Mouse (Mus musculus) liver, embryonic 13.5 days (tissue): ENCODE measurements around the gene Nsf. TPM values are rescaled to one million over a fixed set of nuclear protein-coding genes. Genes with fewer than 3 reads are reported as not detected.

Experiments
- ATAC-seq: fragments of 200-750 bp; cut with Nextera tagmentation; 2 replicates; pipeline ENCODE4 v1.8.0; 2017; ENCODE audit warnings: low read depth, mild to moderate bottlenecking, moderate number of reproducible peaks, moderate library complexity
- DNase-seq: peaks from one replicate; pipeline ENCODE4 v3.0.0; 2022
- H3K27ac ChIP-seq: fragments of 300-500 bp; sonication (generic); 2 replicates; pipeline ENCODE4 v1.5.1; 2015; ENCODE audit warnings: moderate library complexity, mild to moderate bottlenecking, inconsistent platforms
- H3K27me3 ChIP-seq: fragments of 300-500 bp; sonication (generic); 2 replicates; pipeline ENCODE4 v1.6.1; 2015; ENCODE audit warnings: mild to moderate bottlenecking, inconsistent platforms
- H3K36me3 ChIP-seq: fragments of 300-500 bp; sonication (generic); 2 replicates; pipeline ENCODE4 v1.6.1; 2015; ENCODE audit warnings: mild to moderate bottlenecking, inconsistent platforms
- H3K4me1 ChIP-seq: fragments of 300-500 bp; sonication (generic); replicated peaks from 2 replicates; pipeline ENCODE4 v1.6.1; 2015; ENCODE audit warnings: inconsistent platforms
- H3K4me2 ChIP-seq: fragments of 300-500 bp; sonication (generic); 2 replicates; pipeline ENCODE4 v1.6.1; 2015; ENCODE audit warnings: inconsistent platforms, mild to moderate bottlenecking, moderate library complexity
- H3K4me3 ChIP-seq: fragments of 300-500 bp; sonication (generic); replicated peaks from 2 replicates; pipeline ENCODE4 v1.5.1; 2015; ENCODE audit warnings: mild to moderate bottlenecking, inconsistent platforms
- H3K9ac ChIP-seq: fragments of 300-500 bp; sonication (generic); 2 replicates; pipeline ENCODE4 v1.6.1; 2015; ENCODE audit warnings: mild to moderate bottlenecking, inconsistent platforms
- H3K9me3 ChIP-seq: fragments of 300-500 bp; sonication (generic); replicated peaks from 2 replicates; pipeline ENCODE4 v1.6.1; 2016; ENCODE audit warnings: inconsistent platforms
- WGBS: fragments of 180-500 bp; shearing (Covaris S2); methylation state at CpG from one replicate; pipeline ENCODE4 v1.1.7; 2015; ENCODE audit not compliant: insufficient replicate concordance; 5-methylcytosine and 5-hydroxymethylcytosine counted together
- polyA plus RNA-seq: library from polyadenylated mRNA; unstranded; fragments of >200 nt; fragmentation: Nextera tagmentation; extraction: Ambion mirVana; gene quantifications from 2 replicates; pipeline ENCODE4 v1.2.1, GENCODE M21; 2015

Gene Nsf
- polyA plus RNA-seq, 1 experiment from 2014 or later, result 29.6 TPM

GRCm38 (mm10) chr11:103862951-103863350, 90.9 kb downstream of the Nsf start:
- Histone ChIP-seq H3K36me3 (peaks cover 25% of the 10 kb centered on the region), H3K9ac (no peak overlapping the region), H3K4me2 (no peak overlapping the region), H3K9me3 (no peaks in the 10 kb centered on the region), H3K27me3 (no peaks in the 10 kb centered on the region), H3K27ac (no peak overlapping the region), H3K4me1 (no peaks in the 10 kb centered on the region), H3K4me3 (no peak overlapping the region)
- DNase-seq (no peak), ATAC-seq (peak; percentile 68)
- 66% methylated on average over 8 of the region's 8 CpGs for WGBS

GRCm38 (mm10) chr11:103859933-103860610, 93.8 kb downstream of the Nsf start:
- H3K4me1 ChIP-seq, result no peaks in the 10 kb centered on the region
- whole genome bisulfite sequencing, result 74% methylated on average over 4 of the region's 4 CpGs
- no peak for DNase-seq

GRCm38 (mm10) chr11:103858760-103859159, 95.1 kb downstream of the Nsf start:
- no peak overlapping the region for H3K9ac ChIP-seq
- no peaks in the 10 kb centered on the region; the same call in 1 of the 2 replicates for H3K4me1 ChIP-seq
- no peak for ATAC-seq
- H3K4me3 ChIP-seq, result no peak overlapping the region
- H3K36me3 ChIP-seq, result peaks cover 30% of the 10 kb centered on the region
- 46% methylated on average over 5 of the region's 5 CpGs for WGBS
- no peaks in the 10 kb centered on the region for H3K9me3 ChIP-seq
- H3K4me2 ChIP-seq, result no peak overlapping the region
- H3K27me3 ChIP-seq, result no peaks in the 10 kb centered on the region
- no peak for DNase-seq
- H3K27ac ChIP-seq, result no peak overlapping the region

More at GRCm38 (mm10) chr11:103859933-103860610, 93.8 kb downstream of the Nsf start:
- H3K4me3 ChIP-seq, result no peak overlapping the region
- H3K36me3 ChIP-seq, result peaks cover 30% of the 10 kb centered on the region
- H3K27me3 ChIP-seq, result no peaks in the 10 kb centered on the region
- no peaks in the 10 kb centered on the region for H3K9me3 ChIP-seq
- no peak overlapping the region for H3K4me2 ChIP-seq
- no peak overlapping the region for H3K27ac ChIP-seq
- no peak overlapping the region for H3K9ac ChIP-seq
- no peak for ATAC-seq

GRCm38 (mm10) chr11:103856641-103857040, 97.2 kb downstream of the Nsf start:
- WGBS, result 79% methylated on average over 7 of the region's 7 CpGs
- Histone ChIP-seq H3K4me3 (no peak overlapping the region), H3K27ac (no peak overlapping the region), H3K36me3 (peaks cover 24% of the 10 kb centered on the region), H3K27me3 (no peaks in the 10 kb centered on the region), H3K4me2 (no peak overlapping the region), H3K9me3 (no peaks in the 10 kb centered on the region), H3K9ac (no peak overlapping the region), H3K4me1 (peaks cover 20% of the 10 kb centered on the region)
- ATAC-seq (no peak), DNase-seq (no peak)

GRCm38 (mm10) chr11:103854294-103854693, 99.6 kb downstream of the Nsf start:
- Histone ChIP-seq H3K4me3 (no peak overlapping the region), H3K36me3 (peaks cover 15% of the 10 kb centered on the region), H3K4me2 (no peak overlapping the region), H3K9me3 (no peaks in the 10 kb centered on the region), H3K9ac (no peak overlapping the region), H3K4me1 (peaks cover 28% of the 10 kb centered on the region), H3K27me3 (no peaks in the 10 kb centered on the region), H3K27ac (no peak overlapping the region)
- ATAC-seq, result no peak
- 74% methylated on average over 9 of the region's 9 CpGs for WGBS
- no peak for DNase-seq

- Histone ChIP-seq H3K9ac (no peak overlapping the region), H3K9me3 (no peaks in the 10 kb centered on the region), H3K36me3 (peaks cover 7% of the 10 kb centered on the region), H3K27ac (no peak overlapping the region), H3K27me3 (no peaks in the 10 kb centered on the region), H3K4me2 (no peak overlapping the region), H3K4me3 (no peak overlapping the region), H3K4me1 (peaks cover 28% of the 10 kb centered on the region)
- no peak for DNase-seq
- ATAC-seq, result 0 out of 2 replicates have a peak, but pooled peaks have one; percentile 10
- WGBS, result 49% methylated on average over 10 of the region's 10 CpGs
These were observed 100.5 kb downstream of the Nsf start for GRCm38 (mm10) chr11:103853284-103853920.

GRCm38 (mm10) chr11:103852590-103853283, 101.1 kb downstream of the Nsf start:
- DNase-seq (peak; percentile 49), ATAC-seq (peak; percentile 81)
- no peak overlapping the region for H3K9ac ChIP-seq
- peaks cover 28% of the 10 kb centered on the region for H3K4me1 ChIP-seq
- 16% methylated on average over 16 of the region's 16 CpGs for WGBS
- no peak overlapping the region for H3K4me3 ChIP-seq
- no peaks in the 10 kb centered on the region for H3K27me3 ChIP-seq
- H3K9me3 ChIP-seq, result no peaks in the 10 kb centered on the region
- peaks cover 2% of the 10 kb centered on the region; the same call in 1 of the 2 replicates for H3K36me3 ChIP-seq
- H3K27ac ChIP-seq, result no peak overlapping the region; the same call in none of the 2 replicates
- H3K4me2 ChIP-seq, result 0 out of 2 replicates have a peak overlapping the region, but pooled peaks have one; percentile 6

- Histone ChIP-seq H3K4me1 (peaks cover 27% of the 10 kb centered on the region), H3K4me2 (no peak overlapping the region), H3K9ac (no peak overlapping the region), H3K27ac (no peak overlapping the region), H3K27me3 (no peaks in the 10 kb centered on the region), H3K36me3 (no peaks in the 10 kb centered on the region; the same call in 1 of the 2 replicates), H3K9me3 (no peaks in the 10 kb centered on the region), H3K4me3 (no peak overlapping the region)
- DNase-seq, result no peak
- WGBS, result 76% methylated on average over 11 of the region's 11 CpGs
- no peak for ATAC-seq
These were observed 105.6 kb downstream of the Nsf start for GRCm38 (mm10) chr11:103848287-103848686.

DNA sequence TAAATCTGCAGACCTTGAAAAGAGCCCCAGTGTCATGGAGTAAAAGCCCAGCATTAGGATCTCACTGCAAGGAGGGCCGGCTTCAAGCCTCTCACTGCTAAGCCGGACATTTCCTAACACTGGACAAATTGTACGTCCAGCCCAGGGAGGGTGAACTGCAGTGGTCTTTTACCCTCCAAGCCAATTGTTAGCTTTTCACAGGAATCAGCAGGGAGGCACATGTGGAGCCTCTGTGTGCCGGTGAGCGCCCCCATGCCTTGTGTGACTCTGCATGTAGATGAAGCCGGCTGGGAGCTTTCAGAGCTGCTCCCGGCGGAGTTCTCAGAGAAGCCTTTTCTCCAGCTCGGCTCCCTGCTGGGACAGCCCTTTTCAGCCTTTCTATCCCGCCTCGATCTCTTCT, 113.0 kb downstream of the Nsf start:
- ATAC-seq, result no peak
- no peaks in the 10 kb centered on the region for H3K27me3 ChIP-seq
- H3K9ac ChIP-seq, result no peak overlapping the region
- H3K36me3 ChIP-seq, result 0 out of 2 replicates have a peak, but pooled peaks cover 10% of the 10 kb centered on the region
- peaks cover 3% of the 10 kb centered on the region; the same call in 1 of the 2 replicates for H3K4me1 ChIP-seq
- 71% methylated on average over 11 of the region's 11 CpGs for WGBS
- H3K9me3 ChIP-seq, result no peaks in the 10 kb centered on the region
- DNase-seq, result no peak
- H3K27ac ChIP-seq, result no peak overlapping the region
- H3K4me3 ChIP-seq, result no peak overlapping the region
- H3K4me2 ChIP-seq, result no peak overlapping the region

- Histone ChIP-seq H3K4me2 (no peak overlapping the region), H3K27ac (no peak overlapping the region), H3K4me3 (no peak overlapping the region), H3K27me3 (no peaks in the 10 kb centered on the region), H3K9me3 (no peaks in the 10 kb centered on the region), H3K4me1 (no peaks in the 10 kb centered on the region; the same call in 1 of the 2 replicates), H3K36me3 (0 out of 2 replicates have a peak, but pooled peaks cover 10% of the 10 kb centered on the region), H3K9ac (no peak overlapping the region)
- DNase-seq (no peak), ATAC-seq (no peak)
- 64% methylated on average over 2 of the region's 2 CpGs for WGBS
These were observed 114.9 kb downstream of the Nsf start for GRCm38 (mm10) chr11:103838955-103839354.

DNA sequence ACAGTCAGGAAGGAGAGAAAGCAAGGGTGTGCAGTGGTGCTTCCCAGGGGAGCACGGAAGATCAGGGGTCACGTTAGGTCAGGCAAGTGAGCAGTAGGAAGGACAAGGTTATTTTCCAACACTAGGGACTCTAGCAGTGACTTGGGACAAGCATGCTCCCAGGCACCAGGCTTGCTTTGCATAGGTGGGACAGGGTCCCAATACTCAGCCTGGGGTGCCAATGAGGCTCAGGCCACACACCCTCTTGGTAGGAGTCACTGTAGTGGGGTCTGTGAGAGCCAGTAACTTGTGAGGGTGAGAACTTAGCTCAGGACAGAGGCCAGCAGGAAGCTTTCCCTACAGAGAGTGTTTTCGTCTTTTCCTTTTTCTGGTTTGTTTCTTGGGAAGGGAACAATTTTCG, 121.5 kb downstream of the Nsf start:
- Histone ChIP-seq H3K27ac (no peak overlapping the region), H3K9ac (no peak overlapping the region), H3K4me1 (no peaks in the 10 kb centered on the region), H3K9me3 (no peaks in the 10 kb centered on the region), H3K4me2 (no peak overlapping the region), H3K36me3 (0 out of 2 replicates have a peak, but pooled peaks cover 9% of the 10 kb centered on the region), H3K4me3 (no peak overlapping the region), H3K27me3 (no peaks in the 10 kb centered on the region)
- ATAC-seq (no peak), DNase-seq (no peak)
- 75% methylated on average over 4 of the region's 4 CpGs for WGBS
